Mouse (Mus musculus) G1E (cell line): ENCODE results near the gene Rhpn2.

Experiments used
- CTCF ChIP-seq: IDR thresholded peaks from 2 replicates; pipeline ENCODE4 v1.5.1; 2012; ENCODE audit warnings: low read depth, low read length, inconsistent platforms, mixed read lengths
- GATA1 ChIP-seq: IDR thresholded peaks from 2 replicates; pipeline ENCODE4 v1.6.1; 2012; ENCODE audit warnings: borderline replicate concordance, low read length, inconsistent platforms, mixed read lengths
- POLR2AphosphoS5 ChIP-seq: IDR thresholded peaks from 2 replicates; pipeline ENCODE4 v1.6.1; 2012; ENCODE audit warnings: low read depth, low read length, inconsistent platforms; ENCODE audit not compliant: insufficient replicate concordance

DNA sequence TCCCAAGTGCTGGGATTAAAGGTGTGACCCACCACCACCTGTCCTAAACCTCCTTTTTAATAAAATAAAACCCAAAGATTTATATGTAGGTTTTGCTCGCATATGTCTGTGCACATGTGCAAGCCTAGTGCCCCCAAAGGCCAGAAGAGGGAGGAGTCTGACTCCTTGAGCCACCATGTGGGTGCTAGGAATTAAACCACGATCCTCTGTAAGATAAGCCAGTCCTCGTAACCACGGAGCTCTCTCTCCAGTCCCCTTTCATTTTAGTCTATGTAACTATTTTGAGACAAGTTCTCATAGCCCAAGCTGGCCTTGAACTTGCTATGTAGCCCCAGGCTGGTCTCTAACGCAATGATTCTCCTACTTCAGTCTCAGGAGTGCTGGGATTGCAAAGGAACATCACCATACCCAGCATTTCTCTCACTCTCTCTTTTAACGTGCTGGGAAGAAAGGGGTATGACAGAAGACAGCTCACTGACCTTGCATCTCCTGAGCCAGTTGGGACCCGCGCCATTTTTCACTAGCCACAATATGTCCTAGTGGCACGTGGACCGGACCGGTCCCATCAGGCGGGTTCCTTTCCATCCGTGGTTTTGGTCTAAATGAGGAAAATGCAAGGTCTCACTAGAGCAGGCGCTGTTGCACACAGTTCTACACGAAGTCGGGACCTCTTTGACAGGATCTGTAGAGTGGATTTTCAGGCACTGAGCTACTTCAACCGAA lies 61.9 kb downstream of the Rhpn2 start:
- TF ChIP-seq CTCF (no peak), POLR2AphosphoS5 (no peak), GATA1 (no peak)
